ENCODE assay signal across 16 mouse cellular contexts in genomic region chr16:76754871-76755270, GRCm38 (mm10).
DNase-seq lines count a peak whose midpoint lies in the region; ATAC-seq and TF ChIP-seq lines count a peak whose summit lies in the region.
"Had no signal": no experiment of that assay in that cellular context is flagged by ENCODE, and none has a peak within 500 bp of the region (broad histone marks: within the 10 kb centered on the region; RNA-seq: fewer than 3 reads in every experiment).

No protein-coding gene starts in this region.

- no peak for TF ChIP-seq EP300 in liver, postnatal 0 days (IDR thresholded peaks at IDR 0.05; ENCODE audit: low read depth)
- no peak for TF ChIP-seq EP300 in stomach, postnatal 0 days (optimal IDR thresholded peaks at IDR 0.05)

- H3K4me3 ChIP-seq in liver, postnatal 0 days (ENCODE audit: low read depth, low read length) = no peak overlapping the region
- no peak overlapping the region for H3K4me3 ChIP-seq in liver, embryonic 12.5 days
- H3K4me3 ChIP-seq in intestine, embryonic 16.5 days (ENCODE audit: low read length) = no peak overlapping the region
- H3K4me3 ChIP-seq in stomach, postnatal 0 days (ENCODE audit: low read depth, low read length) = no peak overlapping the region
- H3K4me3 ChIP-seq: embryonic facial prominence, embryonic 10.5 days; forebrain, embryonic 13.5 days; heart, embryonic 13.5 days had no signal

- no peaks in the 10 kb centered on the region for H3K9me3 ChIP-seq in liver, postnatal 0 days (ENCODE audit: low read length)
- no peaks in the 10 kb centered on the region for H3K9me3 ChIP-seq in liver, embryonic 12.5 days (replicated peaks)
- no peaks in the 10 kb centered on the region for H3K9me3 ChIP-seq in intestine, embryonic 16.5 days (ENCODE audit: control insufficient read depth, low read length)
- no peaks in the 10 kb centered on the region for H3K9me3 ChIP-seq in stomach, postnatal 0 days (ENCODE audit: control insufficient read depth, low read length)
- H3K9me3 ChIP-seq: embryonic facial prominence, embryonic 10.5 days; forebrain, embryonic 13.5 days; G1E; heart, embryonic 13.5 days had no signal

- H3K27ac ChIP-seq in liver, postnatal 0 days (ENCODE audit: low read depth) = no peak overlapping the region
- H3K27ac ChIP-seq in liver, embryonic 12.5 days = no peak overlapping the region
- no peak overlapping the region for H3K27ac ChIP-seq in intestine, embryonic 16.5 days (ENCODE audit: low read length)
- H3K27ac ChIP-seq in stomach, postnatal 0 days (replicated peaks) = no peak overlapping the region
- H3K27ac ChIP-seq: embryonic facial prominence, embryonic 10.5 days; forebrain, embryonic 13.5 days; heart, embryonic 13.5 days had no signal

- peak; percentile 76 for ATAC-seq in liver, postnatal 0 days
- ATAC-seq in liver, embryonic 12.5 days = no peak
- ATAC-seq in intestine, embryonic 16.5 days = peak; percentile 56; the same call in 1 of the 2 replicates
- peak; percentile 69; the same call in 1 of the 2 replicates for ATAC-seq in stomach, postnatal 0 days (ENCODE audit: low FRiP score, low TSS enrichment)
- ATAC-seq: forebrain, embryonic 13.5 days; forebrain, postnatal 0 days had no signal

- WGBS in liver, postnatal 0 days (ENCODE audit: insufficient replicate concordance) = 48% methylated on average over 3 of the region's 3 CpGs
- WGBS in liver, embryonic 12.5 days (ENCODE audit: insufficient replicate concordance) = 44% methylated on average over 3 of the region's 3 CpGs
- 22% methylated on average over 3 of the region's 3 CpGs for WGBS in intestine, embryonic 16.5 days
- 14% methylated on average over 3 of the region's 3 CpGs for WGBS in stomach, postnatal 0 days

- no peak for TF ChIP-seq CTCF in liver, postnatal 0 days (IDR thresholded peaks at IDR 0.05; ENCODE audit: low read depth)
- TF ChIP-seq CTCF in stomach, postnatal 0 days (IDR thresholded peaks at IDR 0.05; ENCODE audit: low read depth) = no peak

- peak; percentile 21 for DNase-seq in liver, postnatal 0 days
- DNase-seq in retina, embryonic 14.5 days (ENCODE audit: low spot score) = peak; percentile 17
- peak; percentile 45 for DNase-seq in stomach, postnatal 0 days (ENCODE audit: low spot score)
- DNase-seq in layer of hippocampus, postnatal 25 days (ENCODE audit: extremely low spot score in 1 of 2, low spot score in 1 of 2) = no peak
- DNase-seq: adrenal gland, adult 8-10 months; adrenal gland, postnatal 36 days; cerebellum, adult 2 months; forebrain, postnatal 0 days; gastrocnemius, postnatal 14 days; heart, postnatal 36 days had no signal

- no peak overlapping the region for H3K9ac ChIP-seq in liver, postnatal 0 days (replicated peaks)
- H3K9ac ChIP-seq in liver, embryonic 12.5 days = no peak overlapping the region
- no peak overlapping the region for H3K9ac ChIP-seq in intestine, embryonic 16.5 days (ENCODE audit: low read depth, low read length)
- no peak overlapping the region for H3K9ac ChIP-seq in stomach, postnatal 0 days (ENCODE audit: low read length)
- H3K9ac ChIP-seq: forebrain, embryonic 13.5 days; forebrain, postnatal 0 days; heart, embryonic 13.5 days had no signal

- no peaks in the 10 kb centered on the region for H3K36me3 ChIP-seq in liver, postnatal 0 days (replicated peaks; ENCODE audit: insufficient read depth, low read length)
- H3K36me3 ChIP-seq in liver, embryonic 12.5 days = no peaks in the 10 kb centered on the region
- no peaks in the 10 kb centered on the region for H3K36me3 ChIP-seq in intestine, embryonic 16.5 days (ENCODE audit: control insufficient read depth, insufficient read depth, low read length)
- no peaks in the 10 kb centered on the region for H3K36me3 ChIP-seq in stomach, postnatal 0 days (ENCODE audit: control insufficient read depth, insufficient read depth, low read length)
- H3K36me3 ChIP-seq: embryonic facial prominence, embryonic 10.5 days; G1E; heart, embryonic 13.5 days had no signal

- no peaks in the 10 kb centered on the region for H3K4me1 ChIP-seq in liver, postnatal 0 days (ENCODE audit: insufficient read depth)
- no peaks in the 10 kb centered on the region for H3K4me1 ChIP-seq in liver, embryonic 12.5 days
- H3K4me1 ChIP-seq in intestine, embryonic 16.5 days (ENCODE audit: control insufficient read depth, insufficient read depth, low read length) = no peaks in the 10 kb centered on the region; the same call in 1 of the 2 replicates
- no peaks in the 10 kb centered on the region for H3K4me1 ChIP-seq in stomach, postnatal 0 days (replicated peaks; ENCODE audit: control insufficient read depth, insufficient read depth)
- H3K4me1 ChIP-seq: forebrain, embryonic 13.5 days; heart, embryonic 13.5 days had no signal

- no peak overlapping the region for H3K4me2 ChIP-seq in liver, postnatal 0 days (ENCODE audit: low read depth, low read length)
- H3K4me2 ChIP-seq in liver, embryonic 12.5 days = no peak overlapping the region
- H3K4me2 ChIP-seq in intestine, embryonic 16.5 days (ENCODE audit: low read depth, low read length) = no peak overlapping the region
- no peak overlapping the region for H3K4me2 ChIP-seq in stomach, postnatal 0 days (replicated peaks; ENCODE audit: low read depth)
- H3K4me2 ChIP-seq: forebrain, embryonic 13.5 days; heart, embryonic 13.5 days had no signal

- H3K27me3 ChIP-seq in liver, postnatal 0 days (ENCODE audit: insufficient read depth, low read length) = 0 out of 2 replicates have a peak, but pooled peaks cover 9% of the 10 kb centered on the region
- H3K27me3 ChIP-seq in liver, embryonic 12.5 days (replicated peaks) = no peaks in the 10 kb centered on the region
- H3K27me3 ChIP-seq in intestine, embryonic 16.5 days (replicated peaks; ENCODE audit: control insufficient read depth, insufficient read depth, low read length) = no peaks in the 10 kb centered on the region
- no peaks in the 10 kb centered on the region for H3K27me3 ChIP-seq in stomach, postnatal 0 days (ENCODE audit: control insufficient read depth, insufficient read depth, low read length)
- H3K27me3 ChIP-seq: forebrain, embryonic 13.5 days; heart, embryonic 13.5 days had no signal

Comparison
In these comparisons a context has a peak if more than half of its experiments do, and no peak if none do; other contexts are left out.
1. DNase-seq: peak in liver, postnatal 0 days (single experiment), retina, embryonic 14.5 days (single experiment) and stomach, postnatal 0 days (single experiment); none in layer of hippocampus, postnatal 25 days (0 of 2).